Mouse (Mus musculus) gastrocnemius, postnatal 4 days (tissue): ENCODE data around the gene Dnajc16. TPM values are rescaled to one million over a fixed set of nuclear protein-coding genes. Genes with fewer than 3 reads are reported as not detected.

Source experiments
- DNase-seq, 2 experiments: peaks; one replicate each; pipeline ENCODE4 v3.0.0; 2021 to 2022; ENCODE audit warnings: low spot score in 2 of 2, mixed read lengths in 2 of 2
- total RNA-seq, 2 experiments: library from RNA; stranded (reverse); gene quantifications; 2 replicates each; pipeline ENCODE4 v1.2.3; 2021

The Dnajc16 gene
- total RNA-seq, 2 experiments from 2014 or later = 10.5 to 10.9 TPM

GRCm38 (mm10) chr4:141766316-141766667, 24.4 kb downstream of the Dnajc16 start:
- no peak for DNase-seq

- DNase-seq = no peak
Observed at GRCm38 (mm10) chr4:141765008-141765407, 25.7 kb downstream of the Dnajc16 start.

DNA sequence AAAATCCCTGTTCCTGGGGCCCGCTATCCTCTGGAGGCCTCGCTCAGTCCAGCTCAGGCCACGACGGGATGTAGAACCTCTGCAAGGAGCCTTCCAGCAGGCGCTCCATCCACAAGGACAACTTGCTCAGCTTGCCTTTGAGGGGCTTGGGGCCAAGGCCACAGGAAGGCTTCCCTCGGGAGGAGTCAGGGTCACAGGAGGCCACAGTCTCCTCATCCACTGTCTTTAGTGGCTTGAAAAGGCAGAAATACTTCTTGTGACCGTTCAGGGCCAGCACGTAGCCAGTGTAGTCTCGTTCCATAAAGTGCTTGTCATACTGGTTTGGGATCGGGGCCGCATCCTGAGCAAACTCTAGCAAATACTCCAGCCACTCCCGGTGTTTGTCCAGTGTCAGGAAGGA, 27.3 kb downstream of the Dnajc16 start:
- no peak for DNase-seq

- DNase-seq = no peak
Observed at GRCm38 (mm10) chr4:141762102-141762598, 28.6 kb downstream of the Dnajc16 start.

DNA sequence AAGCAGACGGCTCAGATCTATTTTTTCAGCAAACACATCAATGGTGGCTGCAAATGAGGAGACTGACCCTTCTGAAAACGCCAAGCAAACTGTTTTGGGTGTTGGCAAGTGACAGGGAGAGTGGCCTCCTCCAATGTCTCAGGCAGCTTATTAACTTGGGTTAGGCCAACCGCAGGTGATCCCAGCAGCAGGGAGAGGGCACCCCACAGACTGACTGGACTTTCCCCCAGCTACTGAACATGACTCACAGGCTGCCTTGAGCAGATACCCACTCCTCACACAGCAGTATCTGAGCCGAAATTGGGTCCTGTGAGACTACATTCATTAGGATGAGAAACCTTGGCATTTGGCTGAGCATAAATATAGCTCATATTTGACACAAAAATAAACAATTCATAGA, 29.8 kb downstream of the Dnajc16 start:
- no peak for DNase-seq

- no peak for DNase-seq
Observed at GRCm38 (mm10) chr4:141758874-141759542, 31.7 kb downstream of the Dnajc16 start.

DNA sequence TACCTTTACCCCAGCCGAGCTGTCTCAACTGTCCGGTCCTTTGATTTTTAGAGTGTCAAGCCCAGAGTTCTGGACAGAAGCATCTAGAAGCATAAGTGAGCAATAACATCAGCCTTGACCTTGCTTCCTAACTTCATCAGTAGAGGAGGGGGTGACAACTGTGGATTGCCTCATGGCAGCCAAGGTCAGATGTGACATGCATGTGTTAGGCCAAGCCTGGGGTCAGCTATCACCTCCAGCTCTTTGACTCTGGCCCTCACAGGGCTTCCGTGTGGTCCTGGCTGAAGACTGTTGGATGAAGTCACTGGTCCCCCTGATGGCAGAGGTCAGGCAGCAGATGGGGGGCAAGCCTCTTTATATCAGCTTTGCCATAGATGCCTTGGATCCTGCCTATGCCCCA, 33.6 kb downstream of the Dnajc16 start:
- DNase-seq = no peak

- DNase-seq = no peak
Observed at GRCm38 (mm10) chr4:141755375-141755930, 35.3 kb downstream of the Dnajc16 start.

DNA sequence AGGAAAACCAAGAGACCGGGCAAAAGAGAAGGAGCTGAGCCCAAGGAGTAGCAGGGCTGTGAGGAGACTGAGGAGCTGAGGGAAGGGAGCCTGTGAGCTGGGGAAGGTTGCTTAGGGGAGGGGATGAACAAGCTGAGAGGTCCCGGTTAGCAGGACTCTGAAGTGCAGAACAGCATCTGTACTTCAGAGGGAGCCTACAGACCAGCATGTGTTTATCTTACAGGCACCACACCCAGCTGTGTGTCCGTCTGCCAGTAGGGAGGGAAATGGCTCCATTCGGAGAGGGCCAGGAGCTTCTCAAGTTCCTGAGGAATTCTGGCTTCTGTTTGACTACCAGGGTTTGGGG, 38.7 kb downstream of the Dnajc16 start:
- no peak for DNase-seq

DNA sequence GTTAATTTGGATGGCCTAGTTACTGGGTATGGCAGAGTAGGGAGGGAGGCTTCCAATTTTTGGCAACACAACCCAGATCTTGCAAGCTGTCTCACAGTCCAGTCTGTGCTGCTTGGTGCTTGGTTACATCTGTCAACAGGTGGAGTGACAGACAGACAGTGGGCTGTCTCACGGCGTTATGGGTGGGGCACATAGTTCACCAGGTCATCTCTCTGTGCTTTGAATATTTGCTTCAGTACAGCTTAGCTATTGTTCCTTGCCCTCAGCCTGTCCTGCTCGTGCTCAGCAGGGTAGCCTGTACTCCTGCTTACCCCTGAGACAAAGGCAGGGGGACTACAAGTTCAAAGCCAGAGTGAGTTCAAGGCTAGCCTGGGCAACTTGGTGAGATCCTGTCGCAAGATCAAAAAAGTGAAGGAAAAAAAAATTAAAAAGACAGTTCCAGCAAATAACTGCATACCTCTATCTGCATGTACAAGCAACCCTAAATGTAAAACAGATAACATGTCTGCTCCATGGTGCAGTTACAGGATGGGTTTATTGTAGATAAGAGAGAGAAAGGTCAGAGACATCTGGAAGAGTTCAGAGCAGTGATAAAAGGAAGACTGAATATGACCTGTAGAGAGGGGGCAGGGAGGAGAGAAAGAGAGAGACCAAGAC, 39.2 kb downstream of the Dnajc16 start:
- no peak for DNase-seq

GRCm38 (mm10) chr4:141750826-141751225, 39.9 kb downstream of the Dnajc16 start:
- DNase-seq = no peak

DNA sequence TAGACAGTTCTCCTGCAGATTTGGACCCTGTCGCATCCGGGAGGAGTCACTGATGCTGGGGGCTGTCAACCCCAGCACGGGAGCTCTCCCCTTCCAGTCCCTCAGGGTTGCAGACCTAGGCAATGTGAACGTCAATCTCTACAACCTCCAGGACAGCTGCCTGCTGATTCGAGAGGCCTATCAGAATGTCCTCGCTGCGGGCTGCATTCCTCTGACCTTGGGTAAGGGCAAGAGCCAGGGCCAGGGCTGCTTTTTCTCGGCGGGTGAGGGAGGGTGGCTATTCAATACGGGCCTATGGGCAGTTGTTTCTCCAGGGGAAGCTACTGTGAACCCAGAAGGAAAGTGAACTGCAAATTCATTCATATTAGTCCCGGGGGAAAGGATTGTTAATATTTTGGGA, 41.2 kb downstream of the Dnajc16 start:
- peak in 1 of 2 experiments; percentile 44 for DNase-seq

GRCm38 (mm10) chr4:141746578-141747346, 44.0 kb downstream of the Dnajc16 start, which contains the start of gene Agmat:
TSS of gene Agmat (plus strand) at chr4:141746672.
- no peak for DNase-seq

DNA sequence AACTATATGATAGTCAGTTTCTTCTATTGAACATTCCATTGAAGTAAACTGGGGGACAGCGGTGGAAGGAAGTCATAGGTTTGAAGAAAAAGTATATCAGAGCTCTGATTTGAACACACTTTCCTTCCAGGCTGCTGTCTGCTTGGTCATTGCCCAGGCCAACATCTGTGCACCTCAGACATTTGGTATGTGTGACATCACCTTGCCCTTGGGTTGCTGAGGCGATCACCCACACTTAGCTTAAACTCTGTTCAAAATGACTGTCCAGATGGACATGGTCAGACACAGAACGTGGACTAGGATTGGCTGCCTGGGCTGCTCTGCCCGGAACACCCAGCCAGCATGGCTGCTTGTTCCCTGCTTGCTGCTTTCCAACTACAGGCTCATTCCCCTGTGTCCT, 48.4 kb downstream of the Dnajc16 start:
- DNase-seq = no peak

GRCm38 (mm10) chr4:141741856-141742255, 48.9 kb downstream of the Dnajc16 start:
- DNase-seq = no peak

DNA sequence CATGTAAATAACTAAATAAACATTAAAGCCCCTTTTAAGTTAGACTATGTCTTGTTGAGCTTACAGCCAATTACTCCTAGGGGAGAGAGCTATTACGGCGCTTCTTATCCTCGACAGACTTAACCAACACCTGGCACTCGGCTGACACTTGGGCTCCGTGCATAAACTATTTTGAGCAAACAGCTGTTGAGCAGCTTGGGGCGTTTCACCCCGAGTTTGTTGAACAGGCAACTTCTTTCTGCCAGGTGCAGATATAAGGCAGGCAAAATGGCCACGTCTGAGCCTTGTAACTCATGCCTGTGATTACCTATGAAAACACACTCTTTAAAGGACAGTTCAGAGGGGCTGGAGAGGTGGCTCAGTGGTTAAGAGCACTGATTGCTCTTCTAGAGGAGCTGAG, 52.7 kb downstream of the Dnajc16 start:
- no peak for DNase-seq

GRCm38 (mm10) chr4:141736856-141737255, 53.9 kb downstream of the Dnajc16 start:
- DNase-seq = no peak

GRCm38 (mm10) chr4:141735206-141735560, 55.5 kb downstream of the Dnajc16 start:
- no peak for DNase-seq

GRCm38 (mm10) chr4:141734446-141735205, 56.1 kb downstream of the Dnajc16 start:
- DNase-seq = peak; percentile 64 to 90

- no peak for DNase-seq
Observed at GRCm38 (mm10) chr4:141731766-141732165, 59.0 kb downstream of the Dnajc16 start.

- no peak for DNase-seq
Observed at GRCm38 (mm10) chr4:141730401-141730800, 60.3 kb downstream of the Dnajc16 start.
